Mouse (Mus musculus) forebrain, postnatal 0 days (tissue): Measurements from ENCODE around the gene Cdkn2aip. TPM values are rescaled to one million over a fixed set of nuclear protein-coding genes. Genes with fewer than 3 reads are reported as not detected.

Source experiments
- ATAC-seq: fragments of 200-750 bp; cut with Nextera tagmentation; 2 replicates; pipeline ENCODE4 v1.8.0; 2017; ENCODE audit warnings: mild to moderate bottlenecking, moderate library complexity
- DNase-seq: peaks from one replicate; pipeline ENCODE4 v3.0.0-alpha.2; 2015
- H3K27ac ChIP-seq: fragments of 300-500 bp; sonication (generic); 2 replicates; pipeline ENCODE4 v1.5.1; 2014; ENCODE audit warnings: low read depth, mild to moderate bottlenecking, antibody characterized with exemption, low read length, moderate library complexity, mixed read lengths
- H3K27me3 ChIP-seq: fragments of 300-500 bp; sonication (generic); 2 replicates; pipeline ENCODE4 v1.6.1; 2014; ENCODE audit warnings: mild to moderate bottlenecking, low read length, mixed read lengths; ENCODE audit not compliant: insufficient read depth
- H3K36me3 ChIP-seq: fragments of 300-500 bp; sonication (generic); 2 replicates; pipeline ENCODE4 v1.6.1; 2014; ENCODE audit warnings: mild to moderate bottlenecking, moderate library complexity; ENCODE audit not compliant: insufficient read depth
- H3K4me1 ChIP-seq: fragments of 300-500 bp; sonication (generic); 2 replicates; pipeline ENCODE4 v1.6.1; 2014; ENCODE audit warnings: antibody characterized with exemption; ENCODE audit not compliant: insufficient read depth
- H3K4me2 ChIP-seq: fragments of 300-500 bp; sonication (generic); 2 replicates; pipeline ENCODE4 v1.6.1; 2014; ENCODE audit warnings: low read depth, mild to moderate bottlenecking, moderate library complexity
- H3K4me3 ChIP-seq: fragments of 300-500 bp; sonication (generic); 2 replicates; pipeline ENCODE4 v1.5.1; 2014; ENCODE audit warnings: low read depth, low read length, mixed read lengths
- H3K9ac ChIP-seq: fragments of 300-500 bp; sonication (generic); 2 replicates; pipeline ENCODE4 v1.6.1; 2014; ENCODE audit warnings: mild to moderate bottlenecking
- H3K9me3 ChIP-seq: fragments of 300-500 bp; sonication (generic); 2 replicates; pipeline ENCODE4 v1.6.1; 2016; ENCODE audit warnings: low read length
- CTCF ChIP-seq: sonication (generic); IDR thresholded peaks from 2 replicates; pipeline ENCODE4 v1.5.1; 2016; ENCODE audit warnings: antibody characterized with exemption, control low read depth, low read depth
- WGBS: fragments of 180-500 bp; shearing (Covaris S2); extraction: QIAGEN DNeasy Blood & Tissue Kit; methylation state at CpG from one replicate; pipeline ENCODE4 v1.1.7; 2014; 5-methylcytosine and 5-hydroxymethylcytosine counted together
- polyA plus RNA-seq: library from polyadenylated mRNA; unstranded; fragments of >200 nt; fragmentation: Nextera tagmentation; extraction: Ambion mirVana; gene quantifications from 2 replicates; pipeline ENCODE4 v1.2.1, GENCODE M21; 2015
- total RNA-seq: library from RNA; depleted of rRNA; stranded (reverse); fragments of >200 nt; gene quantifications from 2 replicates; pipeline ENCODE4 v1.2.3, GENCODE M21; 2014

Cdkn2aip gene
- total and polyA plus RNA-seq, 2 experiments from 2014 or later: 24.0 to 31.1 TPM

DNA sequence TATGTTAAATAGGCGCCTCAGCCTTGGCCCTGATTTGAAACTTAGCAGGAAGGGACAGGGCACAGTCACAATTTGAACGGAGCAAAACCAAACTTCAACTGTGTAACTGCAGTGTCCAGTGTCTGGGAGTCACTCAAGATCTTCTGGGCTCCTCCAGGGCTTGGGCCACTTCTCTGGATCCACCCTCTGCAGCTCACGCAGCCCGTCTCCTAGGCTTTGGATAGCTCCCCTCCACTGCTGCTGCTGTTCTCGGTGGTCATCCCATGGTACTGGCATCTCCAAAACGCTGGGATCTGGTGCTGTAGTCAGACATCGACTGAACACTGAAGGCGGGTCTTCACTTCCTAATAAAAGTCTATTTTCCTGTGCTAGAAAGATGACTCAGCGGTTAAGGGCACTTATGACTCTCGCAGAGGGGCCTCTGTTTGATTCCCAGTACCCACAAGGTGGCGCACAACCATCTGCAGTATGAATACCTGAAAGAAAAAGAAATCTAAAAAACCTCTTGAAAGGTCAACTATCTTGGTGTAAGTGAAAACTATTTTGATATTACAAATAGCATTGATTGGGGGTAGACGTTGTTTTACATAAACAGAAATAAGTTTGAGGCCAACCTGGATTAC, 23.9 kb downstream of the Cdkn2aip start:
- Histone ChIP-seq H3K9ac (no peak overlapping the region), H3K4me1 (no peaks in the 10 kb centered on the region), H3K27me3 (no peaks in the 10 kb centered on the region), H3K4me2 (no peak overlapping the region), H3K27ac (no peak overlapping the region), H3K36me3 (no peaks in the 10 kb centered on the region), H3K9me3 (no peaks in the 10 kb centered on the region), H3K4me3 (no peak overlapping the region)
- 59% methylated on average over 12 of the region's 12 CpGs for WGBS
- DNase-seq: no peak
- no peak for ATAC-seq
- TF ChIP-seq CTCF: peak; percentile 21; the same call in 1 of the 2 replicates

- TF ChIP-seq CTCF: no peak
- Histone ChIP-seq H3K27me3 (no peaks in the 10 kb centered on the region), H3K9ac (no peak overlapping the region), H3K27ac (no peak overlapping the region), H3K4me1 (0 out of 2 replicates have a peak, but pooled peaks cover 4% of the 10 kb centered on the region), H3K36me3 (no peaks in the 10 kb centered on the region), H3K9me3 (no peaks in the 10 kb centered on the region), H3K4me3 (no peak overlapping the region), H3K4me2 (no peak overlapping the region)
- WGBS: 84% methylated on average over 5 of the region's 5 CpGs
- ATAC-seq: no peak
- no peak for DNase-seq
Measured at GRCm38 (mm10) chr8:47684441-47684840, 29.3 kb downstream of the Cdkn2aip start.

GRCm38 (mm10) chr8:47683994-47684393, 29.7 kb downstream of the Cdkn2aip start:
- no peak for DNase-seq
- no peak overlapping the region for H3K27ac ChIP-seq
- no peak for ATAC-seq
- no peaks in the 10 kb centered on the region for H3K27me3 ChIP-seq
- no peak overlapping the region for H3K4me2 ChIP-seq
- H3K36me3 ChIP-seq: no peaks in the 10 kb centered on the region
- H3K9ac ChIP-seq: no peak overlapping the region
- WGBS: 83% methylated on average over 9 of the region's 9 CpGs
- H3K9me3 ChIP-seq: no peaks in the 10 kb centered on the region
- no peak for TF ChIP-seq CTCF
- no peak overlapping the region for H3K4me3 ChIP-seq
- H3K4me1 ChIP-seq: 0 out of 2 replicates have a peak, but pooled peaks cover 4% of the 10 kb centered on the region

DNA sequence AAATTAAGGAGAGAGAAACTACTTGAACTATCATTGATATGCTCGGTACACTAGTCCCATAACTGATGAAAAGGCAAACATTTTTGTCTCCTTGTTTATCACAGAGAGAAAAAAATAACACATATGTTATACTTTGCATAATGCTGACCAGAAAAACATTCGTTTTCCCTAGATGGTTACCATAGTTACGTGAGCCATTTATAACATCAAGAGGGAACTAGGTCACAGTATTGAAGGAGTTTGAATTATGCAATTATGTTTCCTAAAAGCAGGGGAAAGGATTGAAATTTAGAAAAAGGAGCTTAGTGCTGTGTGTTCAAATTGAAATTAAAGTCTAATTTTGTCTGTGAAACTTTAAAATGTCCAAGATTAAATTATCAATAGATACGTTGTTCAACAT, 33.4 kb downstream of the Cdkn2aip start:
- Histone ChIP-seq H3K36me3 (no peaks in the 10 kb centered on the region), H3K9me3 (no peaks in the 10 kb centered on the region), H3K9ac (no peak overlapping the region), H3K4me3 (no peak overlapping the region), H3K27me3 (no peaks in the 10 kb centered on the region), H3K27ac (no peak overlapping the region), H3K4me1 (0 out of 2 replicates have a peak, but pooled peaks cover 4% of the 10 kb centered on the region), H3K4me2 (no peak overlapping the region)
- 57% methylated on average over 4 of the region's 4 CpGs for WGBS
- peak; percentile 26; the same call in 1 of the 2 replicates for ATAC-seq
- DNase-seq: no peak
- no peak for TF ChIP-seq CTCF

GRCm38 (mm10) chr8:47679603-47680002, 34.1 kb downstream of the Cdkn2aip start:
- Histone ChIP-seq H3K4me2 (no peak overlapping the region), H3K27me3 (no peaks in the 10 kb centered on the region), H3K27ac (no peak overlapping the region), H3K36me3 (no peaks in the 10 kb centered on the region), H3K9me3 (no peaks in the 10 kb centered on the region), H3K4me3 (no peak overlapping the region), H3K4me1 (0 out of 2 replicates have a peak, but pooled peaks cover 4% of the 10 kb centered on the region), H3K9ac (no peak overlapping the region)
- ATAC-seq (no peak), DNase-seq (no peak)
- WGBS: 74% methylated on average over 1 of the region's 1 CpGs
- TF ChIP-seq CTCF: no peak

DNA sequence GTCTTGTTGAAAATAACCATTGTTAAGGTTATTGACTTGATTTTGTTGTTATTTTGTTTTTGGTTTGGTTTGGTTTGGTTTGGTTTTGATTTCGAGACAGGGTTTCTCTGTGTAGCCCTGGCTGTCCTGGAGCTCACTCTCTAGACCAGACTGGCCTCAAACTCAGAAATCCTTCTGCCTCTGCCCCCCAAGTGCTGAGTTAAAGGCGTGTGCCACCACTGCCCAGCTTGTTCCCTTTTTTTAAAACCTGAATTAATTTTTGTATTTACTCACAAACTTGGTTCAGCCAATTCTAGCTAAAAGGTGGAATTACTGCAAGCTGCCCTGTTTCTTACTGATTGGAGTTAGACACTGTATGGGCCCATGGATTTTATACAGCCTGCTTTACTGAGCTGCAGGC, 37.1 kb downstream of the Cdkn2aip start:
- DNase-seq (no peak), ATAC-seq (no peak)
- no peaks in the 10 kb centered on the region for H3K27me3 ChIP-seq
- peak overlapping the region; percentile 72 for H3K4me2 ChIP-seq
- no peak for TF ChIP-seq CTCF
- H3K36me3 ChIP-seq: no peaks in the 10 kb centered on the region
- 37% methylated on average over 2 of the region's 2 CpGs for WGBS
- no peak overlapping the region for H3K9ac ChIP-seq
- H3K9me3 ChIP-seq: no peaks in the 10 kb centered on the region
- H3K27ac ChIP-seq: no peak overlapping the region
- H3K4me1 ChIP-seq: 0 out of 2 replicates have a peak, but pooled peaks cover 4% of the 10 kb centered on the region
- H3K4me3 ChIP-seq: peak overlapping the region; percentile 97

DNA sequence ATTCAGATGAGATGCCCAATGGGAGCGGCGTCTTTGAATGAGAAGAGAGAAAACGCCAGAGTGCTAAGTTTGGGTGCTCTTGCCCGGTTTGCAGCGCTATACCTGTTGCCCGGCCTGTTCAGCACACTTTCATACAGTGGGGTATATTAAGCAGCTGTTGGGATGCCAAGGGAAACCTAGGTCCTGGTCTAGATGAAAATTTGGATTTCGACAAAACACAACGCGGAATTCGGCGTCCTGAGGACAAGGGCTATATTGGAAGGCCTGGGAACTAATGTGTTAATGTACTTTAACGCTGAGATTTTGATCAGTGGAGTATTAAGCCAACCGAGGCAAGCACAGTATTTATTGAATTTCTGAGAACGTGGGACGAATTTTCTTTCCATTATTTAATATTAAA, 37.5 kb downstream of the Cdkn2aip start:
- H3K27ac ChIP-seq: no peak overlapping the region
- H3K9me3 ChIP-seq: no peaks in the 10 kb centered on the region
- H3K36me3 ChIP-seq: no peaks in the 10 kb centered on the region
- peak overlapping the region; percentile 97 for H3K4me3 ChIP-seq
- 2% methylated on average over 15 of the region's 15 CpGs for WGBS
- TF ChIP-seq CTCF: no peak
- H3K9ac ChIP-seq: peak overlapping the region; percentile 68
- no peaks in the 10 kb centered on the region for H3K27me3 ChIP-seq
- ATAC-seq (no peak), DNase-seq (no peak)
- H3K4me2 ChIP-seq: peak overlapping the region; percentile 72
- H3K4me1 ChIP-seq: 0 out of 2 replicates have a peak, but pooled peaks cover 4% of the 10 kb centered on the region
